Mouse (Mus musculus) cortical plate, adult 2 months (tissue): ENCODE data around the gene Tenm2. TPM values are rescaled to one million over a fixed set of nuclear protein-coding genes. Genes with fewer than 3 reads are reported as not detected.

Source experiments
- H3K27ac ChIP-seq: fragments of 200-500 bp; 2 replicates; pipeline ENCODE4 v1.5.1; 2012; ENCODE audit warnings: low read length, control low read depth, inconsistent platforms; ENCODE audit not compliant: insufficient read depth
- H3K4me1 ChIP-seq: fragments of 200-500 bp; 2 replicates; pipeline ENCODE4 v1.6.1; 2011; ENCODE audit warnings: low read length; ENCODE audit not compliant: control insufficient read depth, insufficient read depth
- H3K4me3 ChIP-seq: fragments of 200-500 bp; 2 replicates; pipeline ENCODE4 v1.5.1; 2011; ENCODE audit warnings: mild to moderate bottlenecking, low read length, control low read depth; ENCODE audit not compliant: insufficient read depth
- CTCF ChIP-seq: fragments of 200-500 bp; IDR thresholded peaks from 2 replicates; pipeline ENCODE4 v1.5.1; 2011; ENCODE audit warnings: mild to moderate bottlenecking, control low read depth, low read length; ENCODE audit not compliant: insufficient read depth; ENCODE audit errors: extremely low read depth
- POLR2A ChIP-seq: fragments of 200-500 bp; IDR thresholded peaks from 2 replicates; pipeline ENCODE4 v1.6.1; 2011; ENCODE audit warnings: mild to moderate bottlenecking, low read length, control low read depth; ENCODE audit not compliant: insufficient read depth; ENCODE audit errors: extremely low read depth
- polyA plus RNA-seq: library from polyadenylated mRNA; depleted of rRNA; stranded (reverse); fragments of >200 nt; gene quantifications from 2 replicates; pipeline ENCODE4 v1.2.3, GENCODE M21; 2012

Gene Tenm2
- polyA plus RNA-seq, 1 experiment = 26.6 TPM

DNA sequence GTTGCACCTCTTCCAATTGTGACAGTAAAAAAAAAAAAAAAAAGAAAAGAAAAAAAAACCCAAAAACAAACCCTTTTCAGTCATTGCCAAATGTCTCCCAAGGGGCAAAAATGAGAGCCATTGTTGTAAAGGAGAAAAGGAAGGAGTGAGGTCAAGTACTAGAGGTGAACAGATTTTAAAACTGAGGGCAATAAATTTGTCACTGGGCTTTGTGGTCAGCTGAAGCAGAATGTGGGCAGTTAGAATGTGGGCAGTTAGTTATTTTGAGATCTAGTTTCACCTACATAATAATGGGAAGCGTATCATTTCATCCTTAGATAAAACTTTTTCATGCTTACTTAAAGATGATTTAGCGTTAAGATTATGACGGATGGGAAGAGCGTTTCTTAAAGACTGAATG lies 1016.2 kb downstream of the Tenm2 start:
- 0 out of 2 replicates have a peak, but pooled peaks cover 3% of the 10 kb centered on the region for H3K4me1 ChIP-seq
- H3K27ac ChIP-seq = no peak overlapping the region
- H3K4me3 ChIP-seq = no peak overlapping the region
- no peak for TF ChIP-seq CTCF
- no peak for TF ChIP-seq POLR2A

GRCm38 (mm10) chr11:36214589-36214988 lies 1021.2 kb downstream of the Tenm2 start:
- Histone ChIP-seq H3K4me3 (no peak overlapping the region), H3K4me1 (no peaks in the 10 kb centered on the region), H3K27ac (no peak overlapping the region)
- no peak for TF ChIP-seq POLR2A

DNA sequence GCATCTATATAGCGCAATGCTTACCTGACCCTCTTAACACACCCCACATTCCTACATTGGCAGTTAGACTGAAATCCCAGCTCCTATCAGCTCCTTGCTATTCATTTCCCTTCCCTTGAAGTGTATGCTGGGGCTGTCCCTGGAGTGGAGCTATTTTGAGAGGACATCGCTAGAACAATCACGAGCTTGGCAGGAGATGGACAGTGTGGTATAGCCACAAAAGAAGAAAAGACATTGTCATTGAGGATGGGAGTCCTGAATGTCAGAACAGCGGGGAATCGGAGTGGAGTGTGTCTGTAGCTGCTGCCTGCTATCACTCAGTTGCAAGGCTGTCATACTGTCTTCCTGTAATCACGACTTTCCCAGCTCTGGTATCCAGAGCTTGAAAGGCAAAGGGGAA lies 1031.4 kb downstream of the Tenm2 start:
- H3K4me1 ChIP-seq = peaks cover 12% of the 10 kb centered on the region
- no peak for TF ChIP-seq CTCF
- TF ChIP-seq POLR2A = no peak
- H3K4me3 ChIP-seq = no peak overlapping the region
- peak overlapping the region; percentile 0; the same call in 1 of the 2 replicates for H3K27ac ChIP-seq

DNA sequence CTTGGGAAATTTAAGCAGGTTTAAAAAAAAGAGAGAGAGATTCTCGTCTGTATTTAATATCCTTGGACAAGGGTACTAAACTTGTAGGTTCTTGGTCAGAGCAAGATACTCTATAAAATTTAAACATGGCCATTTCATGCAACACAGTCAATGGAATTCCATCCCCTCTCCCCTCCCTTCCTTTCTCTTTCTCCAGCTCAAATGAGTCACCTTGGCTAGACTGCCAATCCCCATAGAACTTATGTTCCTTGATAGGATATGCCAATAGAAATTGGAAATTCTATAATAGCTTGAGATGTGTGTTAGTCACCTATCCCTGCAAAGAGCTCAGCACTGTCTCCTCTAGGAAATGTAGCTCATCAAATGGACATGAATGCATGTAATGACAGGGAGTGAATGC lies 1031.9 kb downstream of the Tenm2 start:
- Histone ChIP-seq H3K4me3 (no peak overlapping the region), H3K4me1 (peaks cover 12% of the 10 kb centered on the region), H3K27ac (0 out of 2 replicates have a peak overlapping the region, but pooled peaks have one; percentile 0)
- TF ChIP-seq POLR2A (no peak), CTCF (no peak)

DNA sequence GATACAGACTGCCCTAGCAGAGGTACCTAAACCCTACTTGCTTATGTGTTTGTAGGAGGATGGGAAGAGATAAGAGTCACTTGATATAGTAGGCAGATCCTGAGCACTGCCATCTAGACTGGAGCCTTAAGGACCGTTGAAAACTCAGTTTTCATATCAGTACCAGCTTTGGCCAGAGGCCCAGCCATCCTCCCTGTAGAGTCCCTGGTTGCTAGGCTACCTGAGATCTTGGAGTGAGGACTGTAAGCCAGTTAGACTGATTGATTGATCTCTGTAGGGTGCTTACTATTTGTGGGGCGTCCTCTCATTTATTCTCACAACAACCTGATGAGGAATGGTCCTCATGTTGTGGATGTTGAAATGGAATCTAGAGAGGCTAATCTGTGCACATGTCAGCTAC lies 1041.4 kb downstream of the Tenm2 start:
- Histone ChIP-seq H3K4me3 (no peak overlapping the region), H3K4me1 (no peaks in the 10 kb centered on the region), H3K27ac (no peak overlapping the region)
- TF ChIP-seq POLR2A (no peak), CTCF (no peak)

- Histone ChIP-seq H3K4me1 (0 out of 2 replicates have a peak, but pooled peaks cover 1% of the 10 kb centered on the region), H3K27ac (no peak overlapping the region), H3K4me3 (no peak overlapping the region)
- TF ChIP-seq CTCF = no peak
- TF ChIP-seq POLR2A = no peak
Measured at GRCm38 (mm10) chr11:36176106-36176505, 1059.7 kb downstream of the Tenm2 start.

DNA sequence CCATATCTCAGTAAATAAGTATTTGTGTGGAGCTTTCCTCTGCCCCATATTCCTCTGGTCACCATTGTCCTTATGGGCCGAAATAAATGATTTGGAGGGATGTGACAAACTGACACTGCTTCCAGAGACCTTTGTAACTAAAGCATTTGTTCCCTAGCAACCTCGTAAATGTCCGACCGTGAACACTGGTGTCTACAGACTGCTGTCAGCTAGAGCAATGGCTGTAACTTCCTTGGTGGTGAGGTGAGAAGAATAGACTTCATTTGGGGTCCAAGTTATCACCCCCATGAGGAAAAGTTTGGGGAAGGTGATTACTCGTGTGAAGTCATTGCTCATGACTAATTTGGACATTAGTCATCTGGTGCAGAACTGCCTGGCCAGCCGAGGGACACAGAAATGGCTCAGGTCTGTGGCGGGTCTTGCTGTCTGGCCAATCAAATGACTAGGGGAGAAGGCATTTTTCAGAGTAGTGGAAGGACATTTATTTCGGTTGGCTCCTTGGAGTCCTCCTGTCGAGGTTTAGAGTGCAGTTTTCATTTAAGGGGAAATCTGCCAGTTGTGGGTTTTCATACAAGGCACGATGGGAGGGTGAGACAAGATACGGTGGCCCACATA lies 1062.6 kb downstream of the Tenm2 start:
- Histone ChIP-seq H3K4me1 (0 out of 2 replicates have a peak, but pooled peaks cover 1% of the 10 kb centered on the region), H3K4me3 (no peak overlapping the region), H3K27ac (no peak overlapping the region)
- TF ChIP-seq POLR2A = no peak
- TF ChIP-seq CTCF = no peak

DNA sequence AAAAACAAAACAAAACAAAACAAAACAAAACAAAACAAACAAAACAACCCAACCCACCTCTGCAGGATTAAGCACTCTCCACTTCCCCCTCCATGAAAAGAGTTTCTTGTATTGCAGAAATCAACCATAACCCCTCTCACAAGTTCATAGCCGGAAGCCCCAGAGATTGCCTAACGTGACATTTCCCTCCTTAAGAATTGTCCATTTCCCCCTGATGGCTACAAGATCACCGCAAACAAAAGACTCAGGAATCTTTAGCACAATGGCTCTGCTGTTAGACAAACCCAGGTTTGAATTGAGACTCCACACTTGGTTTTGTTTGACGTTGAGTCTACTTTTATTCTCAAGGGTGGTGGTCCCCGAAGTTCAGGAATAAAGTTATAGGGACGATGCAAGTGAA lies 1063.2 kb downstream of the Tenm2 start:
- H3K27ac ChIP-seq = no peak overlapping the region
- TF ChIP-seq POLR2A (no peak), CTCF (no peak)
- 0 out of 2 replicates have a peak, but pooled peaks cover 1% of the 10 kb centered on the region for H3K4me1 ChIP-seq
- H3K4me3 ChIP-seq = no peak overlapping the region

GRCm38 (mm10) chr11:36171991-36172390 lies 1063.8 kb downstream of the Tenm2 start:
- no peak overlapping the region for H3K27ac ChIP-seq
- H3K4me1 ChIP-seq = 0 out of 2 replicates have a peak, but pooled peaks cover 1% of the 10 kb centered on the region
- TF ChIP-seq POLR2A = no peak
- no peak overlapping the region for H3K4me3 ChIP-seq

DNA sequence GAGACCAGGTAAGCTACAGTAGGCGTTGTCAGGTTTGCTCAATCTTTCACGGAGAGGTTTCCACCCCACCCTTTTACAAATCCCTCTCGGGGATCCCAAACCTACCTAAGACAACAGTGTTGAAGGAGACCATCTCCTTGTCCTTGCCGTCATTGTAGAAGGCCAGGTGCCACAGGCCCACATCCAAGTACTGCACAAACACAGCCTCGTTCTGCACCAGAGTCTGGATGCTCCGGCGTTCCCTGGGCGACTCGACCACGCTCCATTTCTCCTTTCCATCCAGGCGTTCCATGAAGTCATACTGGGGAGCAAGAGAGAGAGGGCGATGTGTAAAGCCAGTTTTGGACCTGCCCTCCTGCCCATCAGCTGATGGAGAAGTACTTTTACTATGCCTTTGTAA lies 1064.5 kb downstream of the Tenm2 start:
- Histone ChIP-seq H3K27ac (no peak overlapping the region), H3K4me1 (0 out of 2 replicates have a peak, but pooled peaks cover 1% of the 10 kb centered on the region), H3K4me3 (no peak overlapping the region)
- TF ChIP-seq CTCF (no peak), POLR2A (no peak)
